Mouse (Mus musculus) thymus, postnatal 36 days (tissue): Measurements from ENCODE around the gene Ddx3y.
A peak's percentile ranks its signal among the peaks of the same experiment; 100 is the strongest.

Experiments used
- DNase-seq, 2 experiments: peaks; one replicate each; pipeline ENCODE4 v3.0.0; 2022; ENCODE audit warnings: mixed read lengths in 2 of 2

Ddx3y gene

DNA sequence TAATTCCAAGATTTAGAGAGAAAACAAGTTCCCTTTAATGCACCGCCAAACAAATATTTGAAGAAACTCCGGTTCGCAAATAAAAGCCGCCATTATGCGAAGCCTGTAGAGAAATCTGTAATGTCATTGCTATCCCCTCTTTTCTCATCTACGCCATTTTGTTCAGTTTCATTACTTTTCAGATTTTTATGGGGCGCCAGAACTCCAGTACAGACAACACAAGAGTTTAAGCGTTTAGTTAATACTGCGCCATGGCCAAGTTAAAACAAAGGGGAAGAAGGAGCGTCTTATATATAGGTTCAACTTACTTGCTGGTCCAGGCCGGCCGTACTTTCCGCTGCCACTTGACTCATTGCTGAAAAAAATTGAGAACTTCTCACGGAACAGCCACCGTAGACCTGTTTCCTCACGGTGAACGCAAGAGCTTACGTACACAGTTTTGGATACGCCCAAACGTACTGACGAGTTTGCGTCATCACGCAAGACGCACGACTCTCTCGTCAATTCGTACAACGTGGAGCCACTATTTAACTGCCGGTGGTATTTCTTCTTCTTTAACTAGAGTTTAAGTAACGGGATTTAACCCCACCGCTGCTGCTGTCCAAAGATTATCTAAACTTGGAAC, at the start of gene Ddx3y:
TSS of gene Ddx3y (minus strand) at position 459 of the 625 bp plus-strand sequence.
- peak in 1 of 2 experiments; percentile 62 for DNase-seq

DNA sequence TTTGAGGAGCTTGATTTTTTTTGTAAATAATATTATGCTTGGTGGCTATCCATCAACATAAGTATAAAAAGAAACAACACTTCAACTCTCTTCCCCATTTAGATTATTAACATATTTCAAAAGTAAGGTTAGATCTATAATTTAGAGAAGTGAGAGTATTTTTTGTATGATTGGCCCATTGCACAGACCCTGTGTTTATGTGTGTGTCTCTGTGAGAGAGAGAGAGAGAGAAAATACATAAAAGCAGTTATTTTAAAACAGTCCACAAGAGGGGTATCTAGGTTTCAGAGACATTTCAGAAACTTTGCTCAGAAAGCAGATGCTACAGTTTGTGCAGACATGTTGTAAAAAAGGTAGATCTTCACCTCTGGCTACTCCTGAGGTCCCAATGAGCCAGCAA, 7.3 kb upstream of the Ddx3y start:
- no peak for DNase-seq

GRCm38 (mm10) chrY:1285735-1286134, 694 bp downstream of the Ddx3y start:
- peak in 1 of 2 experiments; percentile 11 for DNase-seq

- no peak for DNase-seq
Observed at GRCm38 (mm10) chrY:1246117-1246516, 40.3 kb downstream of the Ddx3y start.

DNA sequence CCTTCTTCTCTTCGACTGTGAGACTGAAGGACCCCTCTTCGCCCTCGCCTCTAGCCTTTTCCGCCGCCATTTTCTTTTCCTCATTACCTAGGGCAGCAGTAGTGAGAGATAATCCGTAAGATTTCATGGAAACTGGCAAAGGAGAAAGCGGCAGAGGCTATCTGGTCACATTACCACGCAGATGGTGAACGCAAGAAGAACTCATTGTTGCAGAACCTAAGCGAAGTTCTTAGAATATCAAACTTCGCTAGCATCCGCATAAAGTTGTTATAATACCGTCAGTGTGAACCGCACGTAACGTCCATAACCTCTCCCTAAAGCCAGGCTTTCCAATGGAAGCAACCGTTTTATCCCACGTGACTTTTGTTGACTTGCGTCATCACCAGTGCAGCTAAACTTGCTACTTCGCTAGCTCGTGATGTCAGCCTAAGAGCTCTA, 41.0 kb downstream of the Ddx3y start, which contains the start of gene Uty:
TSS of gene Uty (minus strand) at position 334 of the 438 bp plus-strand sequence.
- peak in 1 of 2 experiments; percentile 33 for DNase-seq

- no peak for DNase-seq
Observed at GRCm38 (mm10) chrY:1244940-1245339, 41.5 kb downstream of the Ddx3y start.

DNA sequence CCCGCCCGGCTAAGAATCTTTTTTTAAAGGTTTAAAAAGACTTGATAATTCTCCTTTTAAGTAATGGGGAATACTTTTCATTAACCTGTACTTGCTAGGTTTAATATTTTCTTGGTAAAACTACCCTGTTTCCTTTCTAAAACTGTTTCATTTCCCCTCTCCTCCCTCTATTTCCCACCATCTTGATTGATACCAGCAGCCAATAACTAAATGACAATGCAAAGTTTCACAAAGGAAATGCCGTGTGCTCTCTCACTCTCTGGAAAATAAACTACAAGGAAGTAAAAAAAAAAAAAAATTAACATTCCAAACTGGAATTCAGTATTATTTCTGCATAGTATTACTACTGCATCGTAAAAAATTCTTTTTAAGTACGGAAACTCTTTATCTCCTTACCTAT, 42.0 kb downstream of the Ddx3y start:
- DNase-seq: no peak

- peak in 1 of 2 experiments; percentile 7 for DNase-seq
Observed at GRCm38 (mm10) chrY:1220001-1220400, 66.4 kb downstream of the Ddx3y start.
